Mouse (Mus musculus): ENCODE results near the gene Sdc3.

The Sdc3 gene

GRCm38 (mm10) chr4:130828851-130829673 is 36.7 kb downstream of the Sdc3 start:
- DNase-seq: no peak

GRCm38 (mm10) chr4:130834122-130834521 is 41.8 kb downstream of the Sdc3 start:
- DNase-seq: no peak

- DNase-seq: no peak
These were observed 43.2 kb downstream of the Sdc3 start for GRCm38 (mm10) chr4:130835550-130835949.

GRCm38 (mm10) chr4:130836281-130837061 is 44.1 kb downstream of the Sdc3 start:
- DNase-seq: no peak

GRCm38 (mm10) chr4:130838585-130838984 is 46.2 kb downstream of the Sdc3 start:
- DNase-seq: no peak

- no peak for DNase-seq
These were observed 48.9 kb downstream of the Sdc3 start for GRCm38 (mm10) chr4:130841107-130841840.

- no peak for DNase-seq
These were observed 56.5 kb downstream of the Sdc3 start for GRCm38 (mm10) chr4:130848814-130849213.

GRCm38 (mm10) chr4:130857661-130858060 is 65.3 kb downstream of the Sdc3 start:
- DNase-seq: no peak

GRCm38 (mm10) chr4:130858880-130859279 is 66.5 kb downstream of the Sdc3 start:
- no peak for DNase-seq

- no peak for DNase-seq
These were observed 67.1 kb downstream of the Sdc3 start for GRCm38 (mm10) chr4:130859467-130859866.

- DNase-seq: no peak
These were observed 68.7 kb downstream of the Sdc3 start for GRCm38 (mm10) chr4:130860902-130861652.

- peak; percentile 13 to 16 for DNase-seq
These were observed 69.4 kb downstream of the Sdc3 start for GRCm38 (mm10) chr4:130861653-130862208.

- DNase-seq: no peak
These were observed 70.2 kb downstream of the Sdc3 start for GRCm38 (mm10) chr4:130862538-130862937.

GRCm38 (mm10) chr4:130865460-130865859 is 73.1 kb downstream of the Sdc3 start:
- DNase-seq: no peak

- no peak for DNase-seq
These were observed 73.6 kb downstream of the Sdc3 start for GRCm38 (mm10) chr4:130865901-130866371.

GRCm38 (mm10) chr4:130867940-130868339 is 75.6 kb downstream of the Sdc3 start:
- no peak for DNase-seq

GRCm38 (mm10) chr4:130868803-130869202 is 76.5 kb downstream of the Sdc3 start:
- no peak for DNase-seq

- no peak for DNase-seq
These were observed 80.1 kb downstream of the Sdc3 start for GRCm38 (mm10) chr4:130872414-130872813.

GRCm38 (mm10) chr4:130873440-130873839 is 81.1 kb downstream of the Sdc3 start:
- DNase-seq: no peak

- DNase-seq: no peak
These were observed 82.3 kb downstream of the Sdc3 start for GRCm38 (mm10) chr4:130874601-130875000.

All from thymus, postnatal 36 days (tissue).